Mouse (Mus musculus): ENCODE results near the gene Deaf1.
"Not testable (repeated sequence)": the region's sequence is repeated elsewhere in the genome, so short reads cannot be mapped to it uniquely, and the experiment has no call there.

Deaf1 gene

DNA sequence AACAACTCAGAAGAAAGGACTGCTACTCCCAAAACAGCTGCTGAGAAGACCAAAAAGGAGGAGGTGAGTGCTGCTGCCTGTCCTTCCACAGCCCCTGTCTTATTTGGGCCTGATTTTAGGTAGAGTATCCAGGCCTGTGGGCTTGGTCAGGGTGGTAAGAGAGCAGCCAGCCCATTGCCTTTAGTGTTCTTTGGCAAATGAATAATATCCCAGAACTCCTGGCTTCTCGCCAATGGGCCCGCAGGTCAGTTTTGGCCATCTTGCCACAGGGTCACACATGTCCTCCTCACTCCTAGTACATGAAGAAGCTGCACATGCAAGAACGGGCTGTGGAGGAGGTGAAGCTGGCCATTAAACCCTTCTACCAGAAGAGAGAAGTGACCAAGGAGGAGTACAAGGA lies 66.0 kb downstream of the Deaf1 start:
- no peak for DNase-seq

- DNase-seq, result no peak
Observed at GRCm38 (mm10) chr7:141256159-141256558, 71.3 kb downstream of the Deaf1 start.

GRCm38 (mm10) chr7:141250486-141250885 lies 77.0 kb downstream of the Deaf1 start:
- not testable (repeated sequence) for DNase-seq
